Mouse (Mus musculus) kidney, postnatal 0 days (tissue): ENCODE measurements around the gene B2m. TPM values are rescaled to one million over a fixed set of nuclear protein-coding genes. Genes with fewer than 3 reads are reported as not detected.

Experiments
- ATAC-seq: fragments of 200-750 bp; cut with Nextera tagmentation; replicated peaks from 2 replicates; pipeline ENCODE4 v1.8.0; 2017; ENCODE audit warnings: low read depth, moderate number of reproducible peaks, moderate TSS enrichment, moderate library complexity; ENCODE audit not compliant: low FRiP score
- DNase-seq: peaks from one replicate; pipeline ENCODE4 v3.0.0-alpha.2; 2016; ENCODE audit warnings: low spot score
- H3K27ac ChIP-seq: fragments of 300-500 bp; sonication (generic); 2 replicates; pipeline ENCODE4 v1.5.1; 2014; ENCODE audit warnings: mild to moderate bottlenecking
- H3K27me3 ChIP-seq: fragments of 300-500 bp; sonication (generic); 2 replicates; pipeline ENCODE4 v1.6.1; 2014; ENCODE audit warnings: low read length, mixed read lengths; ENCODE audit not compliant: insufficient read depth
- H3K36me3 ChIP-seq: fragments of 300-500 bp; sonication (generic); 2 replicates; pipeline ENCODE4 v1.6.1; 2014; ENCODE audit warnings: low read length, mixed read lengths; ENCODE audit not compliant: insufficient read depth
- H3K4me1 ChIP-seq: fragments of 300-500 bp; sonication (generic); replicated peaks from 2 replicates; pipeline ENCODE4 v1.6.1; 2014; ENCODE audit warnings: antibody characterized with exemption, low read length, mixed read lengths; ENCODE audit not compliant: insufficient read depth
- H3K4me2 ChIP-seq: fragments of 300-500 bp; sonication (generic); 2 replicates; pipeline ENCODE4 v1.6.1; 2014; ENCODE audit warnings: mild to moderate bottlenecking, low read length, moderate library complexity, mixed read lengths
- H3K4me3 ChIP-seq: fragments of 300-500 bp; sonication (generic); replicated peaks from 2 replicates; pipeline ENCODE4 v1.5.1; 2014; ENCODE audit warnings: low read depth, low read length
- H3K9ac ChIP-seq: fragments of 300-500 bp; sonication (generic); 2 replicates; pipeline ENCODE4 v1.6.1; 2014; ENCODE audit warnings: low read depth, low read length
- H3K9me3 ChIP-seq: fragments of 300-500 bp; sonication (generic); replicated peaks from 2 replicates; pipeline ENCODE4 v1.6.1; 2016; ENCODE audit warnings: low read length, inconsistent platforms, mixed read lengths
- CTCF ChIP-seq: IDR thresholded peaks from 2 replicates; pipeline ENCODE4 v1.5.1; 2016; ENCODE audit warnings: antibody characterized with exemption, low read depth, mild to moderate bottlenecking, moderate library complexity
- WGBS: fragments of 180-500 bp; shearing (Covaris S2); extraction: QIAGEN DNeasy Blood & Tissue Kit; methylation state at CpG from one replicate; pipeline ENCODE4 v1.1.7; 2014; 5-methylcytosine and 5-hydroxymethylcytosine counted together
- polyA plus RNA-seq: library from polyadenylated mRNA; unstranded; fragments of >200 nt; fragmentation: Nextera tagmentation; extraction: Ambion mirVana; gene quantifications from 2 replicates; pipeline ENCODE4 v1.2.1, GENCODE M21; 2015

Gene B2m
- polyA plus RNA-seq, 1 experiment from 2014 or later, result 500 TPM

DNA sequence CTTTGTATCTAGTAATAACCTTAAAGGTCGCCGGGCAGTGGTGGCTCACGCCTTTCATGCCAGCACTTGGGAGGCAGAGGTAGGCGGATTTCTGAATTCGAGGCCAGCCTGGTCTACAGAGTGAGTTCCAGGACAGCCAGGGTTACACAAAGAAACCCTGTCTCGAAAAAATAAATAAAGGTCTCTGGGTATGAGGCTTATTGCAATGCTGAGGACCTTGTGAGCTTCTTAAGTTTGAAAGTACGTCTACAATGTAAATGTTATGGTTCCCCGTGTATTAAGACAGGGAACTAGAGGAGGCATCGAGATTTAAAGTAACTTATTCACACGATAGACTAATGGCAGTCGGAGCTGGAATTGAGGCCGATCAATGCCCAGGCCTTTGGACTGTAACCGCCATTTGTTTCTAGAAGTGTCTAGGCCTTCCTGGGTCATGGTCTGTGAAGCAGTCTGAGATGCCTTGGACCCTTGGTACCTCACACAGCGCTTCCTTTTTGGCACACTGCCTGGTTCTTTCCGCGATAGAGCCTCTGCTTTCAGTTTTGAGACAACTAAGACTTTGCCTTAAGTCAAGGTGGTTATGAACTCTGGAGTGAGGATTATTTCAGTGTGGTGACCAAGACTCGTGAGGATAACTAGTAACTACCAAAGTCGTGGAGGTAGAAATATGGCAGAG is 894 bp downstream of the B2m start:
- Histone ChIP-seq H3K9me3 (no peaks in the 10 kb centered on the region), H3K27ac (peak overlapping the region; percentile 82; the same call in 1 of the 2 replicates), H3K4me3 (peak overlapping the region; percentile 68), H3K4me1 (peaks cover 4% of the 10 kb centered on the region; the same call in 1 of the 2 replicates), H3K4me2 (peak overlapping the region; percentile 83), H3K27me3 (no peaks in the 10 kb centered on the region), H3K36me3 (0 out of 2 replicates have a peak, but pooled peaks cover 10% of the 10 kb centered on the region), H3K9ac (peak overlapping the region; percentile 76)
- 20% methylated on average over 18 of the region's 18 CpGs for WGBS
- ATAC-seq, result peak; percentile 45; the same call in 1 of the 2 replicates
- TF ChIP-seq CTCF, result no peak
- DNase-seq, result peak; percentile 76

DNA sequence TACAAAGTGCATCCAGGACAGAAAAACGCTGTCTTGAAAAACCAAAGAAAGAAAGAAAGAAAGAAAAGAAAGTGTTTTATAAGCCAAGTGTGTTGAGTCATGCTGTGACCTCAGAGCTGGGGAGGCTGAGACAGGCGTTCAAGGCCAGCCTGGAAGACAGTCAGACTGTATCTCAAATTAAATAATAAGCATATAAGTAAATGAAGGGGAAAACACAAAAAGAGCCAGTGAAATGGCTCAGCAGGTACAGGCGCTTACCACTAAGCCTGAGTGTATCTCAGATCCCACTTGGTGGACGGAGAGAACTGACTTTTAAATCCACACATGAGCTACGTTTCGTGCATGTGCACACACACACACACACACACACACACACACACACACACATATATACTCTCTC is 1.8 kb downstream of the B2m start:
- 0 out of 2 replicates have a peak, but pooled peaks cover 10% of the 10 kb centered on the region for H3K36me3 ChIP-seq
- no peak overlapping the region for H3K9ac ChIP-seq
- H3K9me3 ChIP-seq, result no peaks in the 10 kb centered on the region
- DNase-seq, result no peak
- 95% methylated on average over 6 of the region's 6 CpGs for WGBS
- peak overlapping the region; percentile 83 for H3K4me2 ChIP-seq
- TF ChIP-seq CTCF, result no peak
- H3K27me3 ChIP-seq, result no peaks in the 10 kb centered on the region
- peak overlapping the region; percentile 68; the same call in 1 of the 2 replicates for H3K4me3 ChIP-seq
- no peak overlapping the region for H3K27ac ChIP-seq
- no peak for ATAC-seq
- H3K4me1 ChIP-seq, result peaks cover 4% of the 10 kb centered on the region; the same call in 1 of the 2 replicates

DNA sequence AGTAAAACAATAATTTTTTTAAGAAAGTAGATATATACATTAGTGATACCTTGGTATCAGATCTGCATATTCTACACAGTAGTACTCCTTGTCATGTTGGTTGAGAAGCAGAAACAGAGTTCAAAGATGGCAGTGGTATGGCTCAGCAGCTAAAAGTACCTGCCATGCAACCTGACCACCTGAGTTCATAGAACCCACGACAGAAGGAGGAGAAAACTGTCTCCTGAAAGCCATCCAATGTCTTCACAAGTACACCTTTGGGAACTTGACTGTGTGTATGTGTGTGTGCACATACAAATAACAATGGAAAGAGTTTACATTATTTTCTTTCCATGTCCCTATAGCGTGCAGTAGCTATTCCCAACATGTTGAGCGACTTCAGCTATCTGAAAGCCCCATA is 2.2 kb downstream of the B2m start:
- no peak for ATAC-seq
- Histone ChIP-seq H3K27ac (no peak overlapping the region), H3K27me3 (no peaks in the 10 kb centered on the region), H3K4me2 (no peak overlapping the region), H3K9me3 (no peaks in the 10 kb centered on the region), H3K4me1 (peaks cover 4% of the 10 kb centered on the region; the same call in 1 of the 2 replicates), H3K4me3 (no peak overlapping the region), H3K36me3 (0 out of 2 replicates have a peak, but pooled peaks cover 10% of the 10 kb centered on the region), H3K9ac (no peak overlapping the region)
- DNase-seq, result no peak
- WGBS, result 74% methylated on average over 3 of the region's 3 CpGs
- no peak for TF ChIP-seq CTCF

DNA sequence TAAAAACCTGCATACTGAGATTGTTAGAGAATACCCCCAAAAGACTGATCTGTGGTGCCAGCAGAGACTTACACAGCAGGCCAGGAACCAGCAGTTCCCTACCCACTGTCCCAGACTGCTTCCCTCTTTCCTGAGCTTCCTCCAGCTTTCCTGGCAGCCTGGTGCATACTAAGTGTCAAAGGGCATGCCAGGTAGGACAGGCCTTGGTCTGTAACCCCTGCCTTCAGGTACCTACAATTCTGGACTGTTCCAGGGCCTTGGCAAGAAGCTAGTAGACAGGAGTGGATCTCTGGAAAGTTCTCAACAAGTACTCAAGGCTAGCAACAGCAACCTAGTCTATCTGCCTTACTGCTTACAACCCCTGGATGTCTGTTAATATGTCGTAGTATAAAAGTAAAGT is 3.7 kb downstream of the B2m start:
- Histone ChIP-seq H3K27ac (no peak overlapping the region), H3K4me1 (peaks cover 4% of the 10 kb centered on the region; the same call in 1 of the 2 replicates), H3K9me3 (no peaks in the 10 kb centered on the region), H3K4me2 (no peak overlapping the region), H3K9ac (no peak overlapping the region), H3K27me3 (no peaks in the 10 kb centered on the region), H3K36me3 (peaks cover 15% of the 10 kb centered on the region; the same call in 1 of the 2 replicates), H3K4me3 (no peak overlapping the region)
- no peak for TF ChIP-seq CTCF
- no peak for ATAC-seq
- WGBS, result 91% methylated on average over 1 of the region's 1 CpGs
- no peak for DNase-seq

GRCm38 (mm10) chr2:122152850-122153249 is 5.4 kb downstream of the B2m start:
- Histone ChIP-seq H3K4me1 (no peaks in the 10 kb centered on the region; the same call in 1 of the 2 replicates), H3K4me3 (no peak overlapping the region), H3K4me2 (no peak overlapping the region), H3K9me3 (no peaks in the 10 kb centered on the region), H3K9ac (no peak overlapping the region), H3K36me3 (peaks cover 15% of the 10 kb centered on the region; the same call in 1 of the 2 replicates), H3K27ac (no peak overlapping the region), H3K27me3 (no peaks in the 10 kb centered on the region)
- no peak for DNase-seq
- no peak for ATAC-seq
- WGBS, result 86% methylated on average over 3 of the region's 3 CpGs
- TF ChIP-seq CTCF, result no peak

DNA sequence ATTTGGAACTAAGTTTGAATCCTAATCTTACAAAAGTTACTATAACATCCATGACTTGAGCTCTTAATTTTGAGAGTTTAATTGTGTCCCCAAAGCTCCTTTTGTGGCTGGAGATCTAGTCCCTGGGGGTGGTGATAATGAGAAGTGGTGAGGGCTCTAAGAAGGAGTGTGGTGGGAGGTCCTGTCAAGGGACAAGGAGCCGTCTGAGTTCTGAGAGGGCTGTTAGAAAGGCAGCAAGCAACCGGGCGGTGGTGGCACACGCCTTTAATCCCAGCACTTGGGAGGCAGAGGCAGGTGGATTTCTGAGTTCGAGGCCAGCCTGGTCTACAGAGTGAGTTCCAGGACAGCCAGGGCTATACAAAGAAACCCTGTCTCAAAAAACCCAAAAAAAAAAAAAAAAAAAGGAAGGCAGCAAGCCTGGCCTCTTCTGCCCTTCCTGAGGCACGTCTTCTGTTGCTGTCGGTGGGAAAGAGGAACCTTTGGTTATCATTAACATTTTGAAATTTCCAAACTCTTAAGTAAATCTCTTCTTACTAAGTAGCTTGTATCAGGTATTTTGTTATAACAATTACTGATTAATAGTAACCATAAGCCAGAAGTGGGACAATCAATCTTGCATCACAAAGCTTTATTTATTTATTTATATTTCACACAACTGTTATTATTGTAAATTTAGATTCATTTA is 6.3 kb downstream of the B2m start:
- ATAC-seq, result no peak
- Histone ChIP-seq H3K9ac (no peak overlapping the region), H3K27me3 (no peaks in the 10 kb centered on the region), H3K4me3 (no peak overlapping the region), H3K9me3 (no peaks in the 10 kb centered on the region), H3K4me2 (no peak overlapping the region), H3K4me1 (no peaks in the 10 kb centered on the region; the same call in 1 of the 2 replicates), H3K36me3 (peaks cover 15% of the 10 kb centered on the region; the same call in 1 of the 2 replicates), H3K27ac (no peak overlapping the region)
- TF ChIP-seq CTCF, result no peak
- DNase-seq, result no peak
- WGBS, result 83% methylated on average over 6 of the region's 7 CpGs
